Mouse (Mus musculus) liver, adult 2 months (tissue): ENCODE measurements around the gene D16Ertd472e.

Source experiments
- CTCF ChIP-seq: fragments of 200-500 bp; IDR thresholded peaks from 2 replicates; pipeline ENCODE4 v1.5.1; 2011; ENCODE audit warnings: low read depth, low read length, control low read depth
- POLR2A ChIP-seq: fragments of 200-500 bp; IDR thresholded peaks from 2 replicates; pipeline ENCODE4 v1.6.1; 2011; ENCODE audit warnings: low read length, control low read depth; ENCODE audit not compliant: insufficient read depth; ENCODE audit errors: extremely low read depth

GRCm38 (mm10) chr16:78595821-78596220 is 19.3 kb upstream of the D16Ertd472e start:
- no peak for TF ChIP-seq CTCF
- no peak for TF ChIP-seq POLR2A
